Mouse (Mus musculus) G1E (cell line): ENCODE results near the gene Tmcc3. TPM values are rescaled to one million over a fixed set of nuclear protein-coding genes. Genes with fewer than 3 reads are reported as not detected.

ENCODE experiments used
- ATAC-seq: 2 replicates; pipeline ENCODE4 v1.8.0; 2016; ENCODE audit warnings: mild to moderate bottlenecking; ENCODE audit not compliant: insufficient number of reproducible peaks, poor library complexity, low FRiP score, severe bottlenecking; ENCODE audit errors: extremely low read depth
- DNase-seq: peaks from one replicate; pipeline ENCODE4 v3.0.0; 2012; ENCODE audit warnings: low spot score
- H3K27me3 ChIP-seq: 2 replicates; pipeline ENCODE4 v1.6.1; 2012; ENCODE audit warnings: mild to moderate bottlenecking, low read length, inconsistent platforms; ENCODE audit not compliant: insufficient read depth
- H3K36me3 ChIP-seq: replicated peaks from 2 replicates; pipeline ENCODE3; 2012; ENCODE audit warnings: mild to moderate bottlenecking, inconsistent platforms
- H3K4me1 ChIP-seq: 2 replicates; pipeline ENCODE4 v1.6.1; 2012; ENCODE audit warnings: low read depth, low read length, inconsistent platforms, mixed read lengths; ENCODE audit not compliant: insufficient read depth
- H3K4me3 ChIP-seq: 2 replicates; pipeline ENCODE4 v1.5.1; 2012; ENCODE audit warnings: low read depth, mild to moderate bottlenecking, inconsistent platforms, low read length, moderate library complexity, mixed read lengths
- H3K9me3 ChIP-seq: replicated peaks from 2 replicates; pipeline ENCODE4 v1.6.1; 2012; ENCODE audit warnings: inconsistent platforms
- CTCF ChIP-seq: IDR thresholded peaks from 2 replicates; pipeline ENCODE4 v1.5.1; 2012; ENCODE audit warnings: low read depth, low read length, inconsistent platforms, mixed read lengths
- GATA1 ChIP-seq: IDR thresholded peaks from 2 replicates; pipeline ENCODE4 v1.6.1; 2012; ENCODE audit warnings: borderline replicate concordance, low read length, inconsistent platforms, mixed read lengths
- GATA2 ChIP-seq: IDR thresholded peaks from 2 replicates; pipeline ENCODE4 v1.6.1; 2012; ENCODE audit warnings: low read depth, low read length, inconsistent platforms, borderline replicate concordance
- POLR2AphosphoS5 ChIP-seq: IDR thresholded peaks from 2 replicates; pipeline ENCODE4 v1.6.1; 2012; ENCODE audit warnings: low read depth, low read length, inconsistent platforms; ENCODE audit not compliant: insufficient replicate concordance
- TAL1 ChIP-seq: conservative IDR thresholded peaks from 2 replicates; pipeline ENCODE4 v1.6.1; 2012; ENCODE audit warnings: low read depth, low read length, inconsistent platforms, mixed read lengths
- polyA plus RNA-seq: library from polyadenylated mRNA; stranded (reverse); fragments of >175 nt; gene quantifications from 2 replicates; pipeline ENCODE4 v1.2.3, GENCODE M21; 2012
- total RNA-seq, 2 experiments: library from RNA; stranded (forward) in 1 of 2; stranded (reverse) in 1 of 2; fragments of 200-1000 nt in 1 of 2; fragments of >200 nt in 1 of 2; fragmentation: Nextera tagmentation in 1 of 2; gene quantifications; 2 replicates each; pipeline ENCODE4 v1.2.3; 2014 to 2017

Tmcc3 gene
- total and polyA plus RNA-seq, 3 experiments, result 3.3 to 15.6 (median 8.1) TPM

- H3K36me3 ChIP-seq, result no peaks in the 10 kb centered on the region
- H3K4me1 ChIP-seq, result peaks cover 4% of the 10 kb centered on the region; the same call in 1 of the 2 replicates
- H3K9me3 ChIP-seq, result no peaks in the 10 kb centered on the region
- DNase-seq (no peak), ATAC-seq (no peak)
- peaks cover 19% of the 10 kb centered on the region for H3K27me3 ChIP-seq
- TF ChIP-seq GATA1, result no peak
- no peak for TF ChIP-seq POLR2AphosphoS5
- TF ChIP-seq TAL1, result no peak
- no peak for TF ChIP-seq GATA2
- no peak for TF ChIP-seq CTCF
- no peak overlapping the region for H3K4me3 ChIP-seq
These were observed 97.9 kb downstream of the Tmcc3 start for GRCm38 (mm10) chr10:94409661-94410060.

- peaks cover 4% of the 10 kb centered on the region; the same call in 1 of the 2 replicates for H3K4me1 ChIP-seq
- TF ChIP-seq TAL1 (no peak), GATA2 (no peak), GATA1 (no peak), CTCF (no peak), POLR2AphosphoS5 (no peak)
- no peaks in the 10 kb centered on the region for H3K36me3 ChIP-seq
- peaks cover 19% of the 10 kb centered on the region for H3K27me3 ChIP-seq
- ATAC-seq, result no peak
- H3K4me3 ChIP-seq, result no peak overlapping the region
- DNase-seq, result no peak
- H3K9me3 ChIP-seq, result no peaks in the 10 kb centered on the region
These were observed 99.8 kb downstream of the Tmcc3 start for GRCm38 (mm10) chr10:94411594-94411993.

DNA sequence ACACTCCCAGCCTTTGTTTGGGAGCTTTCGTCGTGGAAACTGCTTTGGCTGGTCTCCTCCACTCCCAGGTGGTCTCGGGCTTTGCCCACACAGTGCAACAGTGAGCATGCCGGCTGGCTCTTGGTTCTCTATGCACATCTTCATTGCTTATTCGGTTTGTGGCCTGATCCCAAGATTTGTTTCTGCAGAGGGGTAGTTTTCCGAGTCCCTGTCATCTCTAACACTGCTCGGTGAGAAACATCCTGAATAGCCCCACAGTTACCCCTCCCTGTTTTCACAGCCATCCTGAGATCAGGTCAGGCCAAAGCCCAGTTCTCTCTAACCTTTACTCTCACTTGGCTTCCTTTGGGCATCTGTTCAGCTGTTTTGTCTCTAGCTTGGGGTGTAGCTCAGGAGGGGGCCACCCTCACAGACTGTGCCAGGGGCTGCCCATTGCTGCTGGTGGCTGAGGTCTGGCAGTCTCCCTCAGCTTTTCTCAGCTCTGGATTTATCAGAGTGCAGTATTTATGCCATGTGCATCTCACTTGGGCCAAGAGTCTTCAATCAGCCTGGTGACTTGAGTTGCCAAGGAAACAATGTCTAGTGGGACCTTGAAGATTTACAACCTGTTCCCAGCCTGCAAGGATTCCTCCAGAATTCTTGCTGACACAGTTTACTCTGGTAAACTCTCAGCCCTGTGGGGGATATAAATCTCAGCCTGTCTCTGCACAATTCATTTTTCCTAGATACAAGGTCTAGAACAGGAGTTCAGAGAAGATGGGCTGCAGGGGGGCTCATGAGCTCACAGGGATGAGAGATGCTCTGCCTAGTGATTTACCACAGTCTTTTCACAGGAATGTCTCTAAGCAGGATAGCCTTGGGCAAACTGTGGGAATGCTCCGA lies 102.3 kb downstream of the Tmcc3 start:
- Histone ChIP-seq H3K36me3 (no peaks in the 10 kb centered on the region), H3K27me3 (peaks cover 17% of the 10 kb centered on the region), H3K9me3 (no peaks in the 10 kb centered on the region), H3K4me1 (no peaks in the 10 kb centered on the region), H3K4me3 (no peak overlapping the region)
- no peak for TF ChIP-seq GATA1
- TF ChIP-seq POLR2AphosphoS5, result no peak
- no peak for TF ChIP-seq TAL1
- no peak for TF ChIP-seq CTCF
- no peak for TF ChIP-seq GATA2
- DNase-seq (no peak), ATAC-seq (no peak)

DNA sequence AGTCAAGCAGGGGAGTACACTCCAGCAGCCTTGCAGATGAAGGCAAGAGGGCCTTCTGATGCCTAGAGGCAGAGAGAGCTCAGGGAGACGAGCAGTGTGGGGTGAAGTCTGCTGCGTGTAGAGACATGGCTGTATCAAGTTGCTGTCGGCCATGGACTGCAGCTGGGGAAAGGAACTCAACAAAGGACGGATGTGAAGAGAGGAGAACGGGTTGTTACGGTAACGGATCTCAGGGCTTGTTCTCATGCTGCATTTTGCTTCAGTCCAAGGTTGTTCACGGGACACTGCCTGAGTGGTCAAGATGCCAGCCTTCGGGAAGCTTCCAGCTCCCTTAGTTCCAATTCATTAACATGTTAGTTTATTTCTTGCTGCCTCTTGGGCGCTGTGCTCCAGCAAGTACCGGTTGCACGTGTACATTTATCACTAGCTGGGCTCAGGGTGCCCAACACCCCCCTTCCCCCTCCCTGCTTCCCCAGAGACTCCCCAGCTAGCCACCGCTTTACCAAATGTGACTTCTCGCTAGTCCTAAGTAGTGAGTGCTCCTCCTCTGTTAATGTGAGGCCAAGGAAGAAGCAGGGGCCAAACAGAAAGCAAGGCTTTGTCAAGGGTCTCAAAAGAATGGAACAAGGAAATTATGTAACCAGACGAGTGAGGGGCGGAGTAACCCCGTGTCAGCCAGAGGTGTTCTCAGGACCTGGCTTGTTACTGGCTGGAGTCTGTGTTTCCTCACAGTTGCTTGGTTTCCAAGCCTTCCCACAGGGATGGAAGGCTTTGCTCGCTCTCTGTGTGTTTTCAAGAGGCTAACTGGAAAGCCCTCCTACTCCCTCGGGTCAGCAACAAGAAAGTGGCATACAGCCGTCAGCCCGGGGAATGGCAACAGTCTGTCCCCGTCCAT lies 104.4 kb downstream of the Tmcc3 start:
- Histone ChIP-seq H3K27me3 (peaks cover 7% of the 10 kb centered on the region), H3K36me3 (no peaks in the 10 kb centered on the region), H3K4me3 (no peak overlapping the region), H3K4me1 (no peaks in the 10 kb centered on the region), H3K9me3 (no peaks in the 10 kb centered on the region)
- no peak for TF ChIP-seq TAL1
- no peak for TF ChIP-seq GATA2
- no peak for TF ChIP-seq CTCF
- TF ChIP-seq GATA1, result no peak
- TF ChIP-seq POLR2AphosphoS5, result no peak
- no peak for DNase-seq
- ATAC-seq, result no peak

GRCm38 (mm10) chr10:94417643-94418042 lies 105.9 kb downstream of the Tmcc3 start:
- ATAC-seq (no peak), DNase-seq (no peak)
- TF ChIP-seq GATA2 (no peak), CTCF (no peak), TAL1 (no peak), GATA1 (no peak), POLR2AphosphoS5 (no peak)
- no peaks in the 10 kb centered on the region for H3K36me3 ChIP-seq
- H3K4me1 ChIP-seq, result no peaks in the 10 kb centered on the region
- H3K27me3 ChIP-seq, result no peaks in the 10 kb centered on the region; the same call in 1 of the 2 replicates
- H3K9me3 ChIP-seq, result no peaks in the 10 kb centered on the region
- no peak overlapping the region for H3K4me3 ChIP-seq
